Mouse (Mus musculus): ENCODE data around the gene Gm14496. TPM values are rescaled to one million over a fixed set of nuclear protein-coding genes. Genes with fewer than 3 reads are reported as not detected.
"Not testable (repeated sequence)": the region's sequence is repeated elsewhere in the genome, so short reads cannot be mapped to it uniquely, and the experiment has no call there.

Gm14496 gene
- not detected for total RNA-seq (2021)

DNA sequence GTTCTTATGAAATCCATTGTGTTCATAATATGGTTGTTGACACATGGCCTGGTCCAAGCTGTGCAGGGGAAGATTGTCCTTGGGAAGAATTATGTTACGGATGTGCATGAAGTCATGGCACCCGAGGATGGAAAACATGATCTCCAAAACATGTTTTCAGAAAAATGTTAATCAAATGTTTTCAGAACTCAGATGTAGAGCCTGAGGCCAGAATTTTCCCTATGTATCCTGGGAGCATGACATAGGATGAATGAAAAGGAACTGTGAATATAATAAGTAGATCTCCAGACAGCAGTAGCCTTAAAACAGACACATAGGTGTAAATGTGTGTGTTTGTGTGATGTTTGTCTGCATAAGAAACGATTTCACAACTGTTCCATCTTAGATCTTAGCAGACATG lies at the start of gene Gm14496:
TSS of gene Gm14496 (plus strand) at position 301 of the 400 bp plus-strand sequence.
- intact Hi-C loops (cut with DNase I): no loop called here
- DNase-seq: no peak

DNA sequence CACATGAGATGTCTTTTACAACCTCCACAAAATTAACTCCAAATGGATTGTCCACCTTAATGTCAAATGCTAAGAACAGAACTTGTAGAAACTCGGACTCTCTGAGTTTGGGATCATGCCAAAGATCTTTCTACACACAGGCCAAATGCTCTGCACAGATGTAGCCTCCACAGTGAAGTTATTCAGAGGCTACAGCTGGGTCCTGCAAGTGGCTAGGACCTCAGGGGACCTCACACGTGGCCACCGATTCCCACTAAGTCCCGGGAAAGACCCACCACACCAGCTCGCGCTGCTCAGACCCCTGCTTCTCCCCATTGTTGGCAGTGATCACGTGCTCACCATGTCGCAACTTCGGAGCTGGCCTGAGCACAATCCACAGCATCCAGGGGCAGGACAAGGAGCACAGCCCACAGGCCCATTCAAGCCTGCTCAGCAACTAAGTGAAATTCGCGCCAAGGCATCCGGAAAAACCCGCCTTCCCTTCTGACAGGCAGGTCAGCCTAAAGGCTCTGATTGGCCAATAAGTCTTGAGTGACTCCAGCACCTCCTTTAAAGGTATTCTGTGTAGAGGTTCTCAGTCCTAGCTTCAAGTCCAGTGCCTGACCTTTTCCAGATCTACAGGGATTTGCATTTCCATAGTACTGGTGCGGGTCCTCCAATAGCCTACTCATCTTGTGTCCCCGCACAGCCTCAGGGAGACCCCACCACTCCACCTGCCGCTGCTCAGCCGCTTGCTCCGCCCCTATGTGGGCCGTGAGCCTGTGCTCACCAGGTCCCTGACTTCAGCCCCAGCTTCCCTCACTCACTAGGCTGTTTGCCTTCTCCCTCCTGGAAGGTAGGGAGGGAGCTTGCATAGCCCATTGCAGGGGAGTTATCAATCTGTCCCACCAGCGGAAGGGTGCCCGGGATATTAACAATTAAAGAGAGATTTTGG lies 37.9 kb upstream of the Gm14496 start:
- DNase-seq: peak in 1 of 2 experiments; percentile 7
- intact Hi-C loops (cut with DNase I): not testable (repeated sequence)

DNA sequence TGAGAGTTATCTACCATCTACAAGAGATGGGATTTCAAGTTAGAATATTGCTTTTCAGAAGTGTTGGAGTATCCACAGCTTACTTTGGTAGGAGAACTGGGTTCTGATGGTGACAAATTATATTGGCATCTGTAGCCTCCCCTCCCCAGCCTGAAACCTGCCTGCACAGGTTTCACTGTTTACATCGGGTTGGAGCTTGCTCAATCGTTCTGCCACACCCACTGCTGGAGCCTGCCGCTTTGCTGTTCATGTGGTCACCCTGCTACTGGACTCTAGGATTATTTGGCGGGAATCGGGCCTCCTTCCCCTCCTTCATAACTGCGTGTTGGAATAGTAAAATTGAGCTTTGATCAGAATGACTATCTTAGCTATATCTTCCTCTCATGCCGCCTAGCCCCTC lies 22.5 kb upstream of the Gm14496 start:
- no peak for DNase-seq
- intact Hi-C loops (cut with DNase I): no loop called here

DNA sequence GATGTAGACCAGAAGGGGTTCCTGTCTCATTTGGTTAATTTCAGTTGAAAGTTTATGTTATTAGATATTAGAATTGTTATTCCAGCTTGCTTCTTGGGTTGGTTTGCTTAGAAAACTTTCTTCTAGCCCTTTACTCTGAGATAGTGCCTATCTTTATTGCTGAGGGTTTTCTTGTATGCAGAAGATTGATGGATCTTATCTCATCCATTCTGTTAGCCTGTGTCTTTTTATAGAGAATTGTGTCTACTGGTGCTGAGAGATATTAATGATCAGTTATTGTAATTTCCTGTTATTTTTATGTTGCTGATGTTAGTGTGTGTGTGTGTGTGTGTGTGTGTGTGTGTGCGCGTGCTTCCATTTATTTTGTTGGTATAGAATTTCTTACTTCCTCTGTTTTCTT lies 21.7 kb upstream of the Gm14496 start:
- intact Hi-C loops (cut with DNase I): no loop called here
- DNase-seq: no peak

DNA sequence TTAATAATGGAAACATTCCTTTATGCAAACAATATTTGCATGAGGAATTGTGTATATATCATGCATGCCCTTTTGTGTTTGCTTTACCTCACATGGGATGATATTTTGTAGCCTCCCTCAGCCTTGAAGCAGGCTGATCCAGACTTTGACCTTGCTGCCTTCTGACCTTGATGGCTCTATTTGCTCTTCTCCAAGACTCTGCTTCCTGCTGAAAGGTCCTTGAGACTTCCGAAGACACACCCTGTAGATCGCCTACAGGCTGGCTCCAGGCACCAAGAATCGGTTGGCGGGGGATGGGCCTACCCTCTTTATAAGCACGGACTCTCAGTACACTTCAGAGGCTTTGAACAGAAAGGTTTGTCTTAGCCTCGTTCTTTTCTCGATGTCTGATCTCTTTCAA lies 9.0 kb upstream of the Gm14496 start:
- DNase-seq; intact Hi-C loops (cut with DNase I): not testable (repeated sequence)

Other genes with a start within 250 kb of the Gm14496 start
- not detected for gene Myt1, start 227.8 kb upstream of the Gm14496 start, total RNA-seq (2021)
- 10 to 100 TPM; 64.6 to 69.4 TPM for gene Pcmtd2, start 153.3 kb upstream of the Gm14496 start, total RNA-seq (2021)
- gene Polr3k, start 126.8 kb upstream of the Gm14496 start, total RNA-seq (2021): 10 to 100 TPM in 1 of 2 experiments, 1 to 10 TPM in 1; 9.2 to 11.6 TPM